Mouse (Mus musculus): ENCODE measurements around the gene Nedd9. TPM values are rescaled to one million over a fixed set of nuclear protein-coding genes. Genes with fewer than 3 reads are reported as not detected.
"Not testable (repeated sequence)": the region's sequence is repeated elsewhere in the genome, so short reads cannot be mapped to it uniquely, and the experiment has no call there.

Gene Nedd9
- polyA plus RNA-seq, 1 experiment from 2014 or later, result 6.0 TPM

GRCm38 (mm10) chr13:41367176-41367611 lies 120.0 kb downstream of the Nedd9 start:
- Histone ChIP-seq H3K9me3 (replicated peaks; ENCODE audit: control insufficient read depth, low read length) (no peaks in the 10 kb centered on the region), H3K27ac (ENCODE audit: low read length) (no peak overlapping the region), H3K4me2 (ENCODE audit: low read depth, low read length) (no peak overlapping the region), H3K4me1 (ENCODE audit: control insufficient read depth, low read depth, low read length) (no peaks in the 10 kb centered on the region), H3K36me3 (ENCODE audit: control insufficient read depth, insufficient read depth) (no peaks in the 10 kb centered on the region), H3K27me3 (ENCODE audit: control insufficient read depth, insufficient read depth, low read depth, low read length) (no peaks in the 10 kb centered on the region), H3K9ac (ENCODE audit: low read depth, low read length) (no peak overlapping the region), H3K4me3 (ENCODE audit: low read depth, low read length) (no peak overlapping the region)
- no peak for ATAC-seq (ENCODE audit: low read depth)
- 78% methylated on average over 4 of the region's 4 CpGs for WGBS (ENCODE audit: insufficient replicate concordance)

DNA sequence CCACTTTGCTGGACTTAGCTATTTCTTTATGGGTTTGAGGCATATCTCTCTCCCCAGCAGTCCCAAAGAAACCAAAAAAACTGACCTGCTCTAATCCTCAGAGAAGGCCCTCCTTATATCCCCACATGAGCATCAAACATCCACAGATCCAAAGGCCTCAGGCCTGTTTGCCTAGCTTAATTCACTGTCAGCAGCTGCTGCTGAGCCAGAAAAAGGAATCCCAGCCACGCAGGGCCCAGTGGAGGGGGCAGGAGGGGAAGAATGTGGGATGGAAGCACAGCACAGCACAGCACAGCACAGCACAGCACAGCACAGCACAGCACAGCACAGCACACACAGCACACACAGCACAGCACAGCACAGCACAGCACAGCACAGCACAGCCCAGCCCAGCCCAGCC lies 120.6 kb downstream of the Nedd9 start:
- H3K36me3 ChIP-seq (ENCODE audit: control insufficient read depth, insufficient read depth); H3K9ac ChIP-seq (ENCODE audit: low read depth, low read length); H3K4me2 ChIP-seq (ENCODE audit: low read depth, low read length); H3K27me3 ChIP-seq (ENCODE audit: control insufficient read depth, insufficient read depth, low read depth, low read length); ATAC-seq (ENCODE audit: low read depth); H3K4me1 ChIP-seq (ENCODE audit: control insufficient read depth, low read depth, low read length); H3K9me3 ChIP-seq (replicated peaks; ENCODE audit: control insufficient read depth, low read length); H3K4me3 ChIP-seq (ENCODE audit: low read depth, low read length); H3K27ac ChIP-seq (ENCODE audit: low read length): not testable (repeated sequence)
- WGBS (ENCODE audit: insufficient replicate concordance), result 61% methylated on average over 1 of the region's 1 CpGs

DNA sequence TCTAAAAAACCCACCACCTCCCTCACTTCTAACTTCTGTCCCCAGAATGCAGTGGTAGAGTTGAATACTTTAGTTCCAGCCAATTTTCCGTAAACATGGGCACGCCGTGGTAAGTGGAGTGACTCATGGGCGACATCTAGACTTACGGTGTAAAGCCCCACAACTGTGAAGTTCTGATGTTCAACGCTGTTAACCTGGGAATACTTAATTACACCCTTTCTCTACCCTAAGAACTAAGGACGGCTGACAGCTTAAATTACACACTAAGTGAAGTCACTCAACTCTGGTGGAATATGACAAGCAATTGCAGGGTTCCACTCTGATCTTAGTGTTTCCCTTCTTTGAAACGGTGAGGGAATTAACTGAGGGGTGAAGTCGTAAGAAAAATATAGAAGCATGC lies 122.9 kb downstream of the Nedd9 start:
- Histone ChIP-seq H3K27me3 (ENCODE audit: control insufficient read depth, insufficient read depth, low read depth, low read length) (no peaks in the 10 kb centered on the region), H3K9ac (ENCODE audit: low read depth, low read length) (no peak overlapping the region), H3K4me3 (ENCODE audit: low read depth, low read length) (no peak overlapping the region), H3K36me3 (ENCODE audit: control insufficient read depth, insufficient read depth) (no peaks in the 10 kb centered on the region), H3K4me2 (ENCODE audit: low read depth, low read length) (no peak overlapping the region), H3K9me3 (replicated peaks; ENCODE audit: control insufficient read depth, low read length) (no peaks in the 10 kb centered on the region), H3K4me1 (ENCODE audit: control insufficient read depth, low read depth, low read length) (no peaks in the 10 kb centered on the region; the same call in 1 of the 2 replicates), H3K27ac (ENCODE audit: low read length) (no peak overlapping the region)
- ATAC-seq (ENCODE audit: low read depth), result no peak
- WGBS (ENCODE audit: insufficient replicate concordance), result 68% methylated on average over 9 of the region's 9 CpGs

DNA sequence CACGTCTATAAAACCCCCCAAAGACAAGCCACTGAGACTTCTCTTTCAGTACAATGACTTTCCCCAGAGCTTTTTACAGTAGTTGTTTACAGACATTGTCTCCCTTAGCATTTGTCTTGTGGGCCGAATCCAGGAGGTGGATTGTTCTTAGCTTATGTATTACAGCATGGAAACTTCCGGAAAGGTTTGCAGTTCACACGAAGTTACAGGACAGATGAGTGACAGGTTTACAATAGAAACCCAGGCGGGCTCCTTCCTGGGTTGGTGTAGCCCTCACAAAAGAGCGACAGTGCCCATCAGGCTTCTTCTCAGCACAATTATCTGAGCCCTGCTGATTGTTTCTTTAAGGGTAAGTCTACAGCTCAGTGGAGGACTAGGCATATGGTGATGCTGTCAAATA lies 124.3 kb downstream of the Nedd9 start:
- no peak for ATAC-seq (ENCODE audit: low read depth)
- H3K27ac ChIP-seq (ENCODE audit: low read length), result no peak overlapping the region
- no peaks in the 10 kb centered on the region for H3K36me3 ChIP-seq (ENCODE audit: control insufficient read depth, insufficient read depth)
- no peaks in the 10 kb centered on the region; the same call in 1 of the 2 replicates for H3K4me1 ChIP-seq (ENCODE audit: control insufficient read depth, low read depth, low read length)
- H3K27me3 ChIP-seq (ENCODE audit: control insufficient read depth, insufficient read depth, low read depth, low read length), result peaks cover 1% of the 10 kb centered on the region
- H3K9ac ChIP-seq (ENCODE audit: low read depth, low read length), result no peak overlapping the region
- 45% methylated on average over 6 of the region's 6 CpGs for WGBS (ENCODE audit: insufficient replicate concordance)
- H3K9me3 ChIP-seq (replicated peaks; ENCODE audit: control insufficient read depth, low read length), result no peaks in the 10 kb centered on the region
- no peak overlapping the region for H3K4me3 ChIP-seq (ENCODE audit: low read depth, low read length)
- H3K4me2 ChIP-seq (ENCODE audit: low read depth, low read length), result no peak overlapping the region

DNA sequence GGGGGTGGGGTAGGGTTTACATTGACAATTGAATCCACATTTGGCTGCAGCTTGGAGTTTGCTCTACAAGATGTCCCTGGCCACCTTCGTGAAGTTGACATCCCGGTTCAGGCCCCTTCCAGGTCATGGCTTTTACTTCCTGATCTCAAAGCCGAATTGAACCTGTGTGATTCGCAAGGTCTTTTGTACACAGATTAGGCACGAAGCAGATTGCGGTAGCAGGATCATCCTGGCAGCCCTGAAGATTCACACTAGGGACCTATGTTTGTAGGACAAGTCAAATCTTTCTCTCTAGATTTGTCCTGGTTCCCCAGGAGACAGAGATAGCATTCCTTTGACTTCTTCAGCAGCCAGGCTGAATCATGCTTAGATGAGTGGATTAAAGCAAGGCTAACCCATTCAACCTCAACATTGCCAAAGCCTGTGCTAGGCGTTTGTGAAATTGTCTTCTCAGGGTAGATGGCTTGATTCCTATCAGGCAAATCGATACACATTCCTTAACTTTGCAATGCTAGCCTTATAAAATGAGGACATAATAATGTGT lies 126.8 kb downstream of the Nedd9 start:
- Histone ChIP-seq H3K27me3 (ENCODE audit: control insufficient read depth, insufficient read depth, low read depth, low read length) (peaks cover 5% of the 10 kb centered on the region), H3K4me1 (ENCODE audit: control insufficient read depth, low read depth, low read length) (peaks cover 2% of the 10 kb centered on the region), H3K9ac (ENCODE audit: low read depth, low read length) (no peak overlapping the region)

GRCm38 (mm10) chr13:41359330-41360215 lies 127.6 kb downstream of the Nedd9 start:
- Histone ChIP-seq H3K4me2 (ENCODE audit: low read depth, low read length) (peak overlapping the region; percentile 67), H3K36me3 (ENCODE audit: control insufficient read depth, insufficient read depth) (no peaks in the 10 kb centered on the region), H3K4me1 (ENCODE audit: control insufficient read depth, low read depth, low read length) (peaks cover 2% of the 10 kb centered on the region), H3K9me3 (replicated peaks; ENCODE audit: control insufficient read depth, low read length) (no peaks in the 10 kb centered on the region), H3K9ac (ENCODE audit: low read depth, low read length) (0 out of 2 replicates have a peak overlapping the region, but pooled peaks have one; percentile 13), H3K4me3 (ENCODE audit: low read depth, low read length) (peak overlapping the region; percentile 62), H3K27me3 (ENCODE audit: control insufficient read depth, insufficient read depth, low read depth, low read length) (peaks cover 5% of the 10 kb centered on the region), H3K27ac (ENCODE audit: low read length) (no peak overlapping the region)
- 5% methylated on average over 16 of the region's 16 CpGs for WGBS (ENCODE audit: insufficient replicate concordance)
- no peak for ATAC-seq (ENCODE audit: low read depth)

More for the DNA sequence above, 126.8 kb downstream of the Nedd9 start:
- ATAC-seq (ENCODE audit: low read depth), result no peak
- Histone ChIP-seq H3K4me2 (ENCODE audit: low read depth, low read length) (no peak overlapping the region), H3K4me3 (ENCODE audit: low read depth, low read length) (no peak overlapping the region), H3K36me3 (ENCODE audit: control insufficient read depth, insufficient read depth) (no peaks in the 10 kb centered on the region), H3K9me3 (replicated peaks; ENCODE audit: control insufficient read depth, low read length) (no peaks in the 10 kb centered on the region), H3K27ac (ENCODE audit: low read length) (no peak overlapping the region)
- WGBS (ENCODE audit: insufficient replicate concordance), result 45% methylated on average over 8 of the region's 8 CpGs

DNA sequence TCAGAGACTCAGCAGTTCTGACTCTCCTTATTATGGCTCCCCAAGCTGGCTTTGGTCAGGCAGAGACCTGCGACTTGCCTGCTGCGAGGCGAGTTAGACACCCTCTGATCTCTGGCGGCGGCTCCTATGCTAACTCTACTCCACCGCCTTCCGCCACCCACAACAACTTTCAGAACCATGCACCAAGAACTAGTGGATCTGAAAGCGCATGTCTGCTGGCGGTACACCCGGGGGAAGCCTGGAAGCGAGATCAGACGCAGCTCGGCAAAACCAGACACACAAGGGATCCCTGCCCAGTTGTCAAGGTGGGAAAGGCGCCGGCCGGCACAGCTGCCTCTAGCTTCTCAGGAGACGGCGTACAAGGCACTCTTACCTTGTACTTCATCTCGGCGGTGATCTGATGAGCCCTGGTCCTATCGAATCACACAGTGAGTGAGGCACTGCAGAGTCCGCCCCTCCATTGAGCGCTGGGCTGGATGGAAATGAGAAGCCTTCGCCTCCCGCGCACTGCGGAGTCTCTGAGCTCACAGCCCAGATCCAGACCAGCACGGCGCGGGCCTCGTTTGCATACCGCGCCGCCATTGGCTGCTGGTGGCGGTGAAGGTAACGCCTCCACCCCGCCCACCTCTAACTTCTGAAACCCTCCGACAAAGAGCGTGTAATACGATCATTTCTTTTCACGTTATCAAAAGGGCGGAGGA lies 128.5 kb downstream of the Nedd9 start:
- Histone ChIP-seq H3K4me1 (ENCODE audit: control insufficient read depth, low read depth, low read length) (peaks cover 2% of the 10 kb centered on the region), H3K4me3 (ENCODE audit: low read depth, low read length) (peak overlapping the region; percentile 62), H3K27me3 (ENCODE audit: control insufficient read depth, insufficient read depth, low read depth, low read length) (peaks cover 5% of the 10 kb centered on the region), H3K9ac (ENCODE audit: low read depth, low read length) (peak overlapping the region; percentile 48), H3K9me3 (replicated peaks; ENCODE audit: control insufficient read depth, low read length) (no peaks in the 10 kb centered on the region), H3K27ac (ENCODE audit: low read length) (peak overlapping the region; percentile 75), H3K4me2 (ENCODE audit: low read depth, low read length) (peak overlapping the region; percentile 67), H3K36me3 (ENCODE audit: control insufficient read depth, insufficient read depth) (no peaks in the 10 kb centered on the region)
- peak; percentile 99 for ATAC-seq (ENCODE audit: low read depth)
- WGBS (ENCODE audit: insufficient replicate concordance), result under 1% methylated on average over 42 of the region's 42 CpGs

- ATAC-seq (ENCODE audit: low read depth), result no peak
- WGBS (ENCODE audit: insufficient replicate concordance), result 24% methylated on average over 10 of the region's 10 CpGs
Measured at GRCm38 (mm10) chr13:41358009-41358408, 129.2 kb downstream of the Nedd9 start.

More at GRCm38 (mm10) chr13:41358009-41358408, 129.2 kb downstream of the Nedd9 start:
- H3K4me1 ChIP-seq (ENCODE audit: control insufficient read depth, low read depth, low read length), result peaks cover 2% of the 10 kb centered on the region
- H3K27me3 ChIP-seq (ENCODE audit: control insufficient read depth, insufficient read depth, low read depth, low read length), result peaks cover 5% of the 10 kb centered on the region
- peak overlapping the region; percentile 75 for H3K27ac ChIP-seq (ENCODE audit: low read length)
- H3K4me2 ChIP-seq (ENCODE audit: low read depth, low read length), result peak overlapping the region; percentile 67
- peak overlapping the region; percentile 62 for H3K4me3 ChIP-seq (ENCODE audit: low read depth, low read length)
- no peaks in the 10 kb centered on the region for H3K36me3 ChIP-seq (ENCODE audit: control insufficient read depth, insufficient read depth)
- H3K9me3 ChIP-seq (replicated peaks; ENCODE audit: control insufficient read depth, low read length), result no peaks in the 10 kb centered on the region
- peak overlapping the region; percentile 48; the same call in 1 of the 2 replicates for H3K9ac ChIP-seq (ENCODE audit: low read depth, low read length)
